Mouse (Mus musculus) olfactory bulb, adult 2 months (tissue): Measurements from ENCODE around the gene Arhgap17.

Experiments
- CTCF ChIP-seq: fragments of 200-500 bp; IDR thresholded peaks from 2 replicates; pipeline ENCODE4 v1.5.1; 2012; ENCODE audit warnings: low read depth, mild to moderate bottlenecking, low read length, moderate library complexity; ENCODE audit not compliant: insufficient read depth
- POLR2A ChIP-seq: fragments of 200-500 bp; IDR thresholded peaks from 2 replicates; pipeline ENCODE4 v1.6.1; 2012; ENCODE audit warnings: mild to moderate bottlenecking, low read depth, low read length, moderate library complexity; ENCODE audit not compliant: insufficient read depth

GRCm38 (mm10) chr7:123405619-123406018 is 35.9 kb upstream of the Arhgap17 start:
- TF ChIP-seq POLR2A (no peak), CTCF (no peak)
